Mouse (Mus musculus) erythroblast, embryonic 14.5 days (primary cell): ENCODE data around the gene Tmem121.

Experiments used
- GATA1 ChIP-seq: IDR thresholded peaks from 2 replicates; pipeline ENCODE4 v1.6.1; 2012; ENCODE audit warnings: low read length, inconsistent platforms, mixed read lengths
- TAL1 ChIP-seq: IDR thresholded peaks from 3 replicates; pipeline ENCODE4 v1.6.1; 2012; ENCODE audit warnings: low read length, inconsistent platforms, mixed read lengths

DNA sequence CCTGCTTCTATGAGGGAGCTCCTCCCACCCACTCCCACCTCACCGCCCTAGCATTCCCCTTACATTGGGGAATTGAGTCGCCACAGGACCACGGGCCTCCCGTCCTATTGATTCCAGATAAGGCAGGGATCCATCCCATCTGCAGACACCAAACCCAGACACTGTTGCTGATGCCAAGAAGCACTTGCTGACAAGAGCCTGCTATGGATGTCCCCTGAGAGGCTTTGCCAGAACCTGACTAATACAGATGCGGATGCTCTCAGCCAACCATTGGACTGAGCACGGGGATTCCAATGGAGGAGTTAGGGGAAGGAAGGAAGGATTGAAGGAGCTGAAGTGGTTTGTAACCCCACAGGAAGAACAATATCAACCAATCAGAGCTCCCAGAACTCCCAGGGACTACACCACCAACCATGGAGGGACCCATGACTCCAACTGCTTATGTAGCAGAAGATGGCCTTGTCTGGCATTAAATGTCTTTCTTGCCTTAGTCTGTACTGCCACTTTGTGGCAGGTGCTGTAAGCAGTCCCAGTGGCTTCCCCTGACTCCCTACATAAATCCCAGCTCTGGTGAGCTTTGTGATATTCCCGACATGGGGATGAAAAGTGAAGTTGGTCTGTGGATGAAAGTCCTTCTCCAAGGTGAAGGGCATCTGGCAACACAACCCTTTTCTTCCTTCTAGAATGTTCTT, 19.7 kb downstream of the Tmem121 start:
- TF ChIP-seq TAL1 (no peak), GATA1 (no peak)
